Mouse (Mus musculus): ENCODE measurements at regions not wholly inside any gene's neighbourhood (a gene's known extent, or its start where the extent isn't known, plus 50 kb on each side); places are given as distances from the start of the nearest gene placed in this dataset.

DNA sequence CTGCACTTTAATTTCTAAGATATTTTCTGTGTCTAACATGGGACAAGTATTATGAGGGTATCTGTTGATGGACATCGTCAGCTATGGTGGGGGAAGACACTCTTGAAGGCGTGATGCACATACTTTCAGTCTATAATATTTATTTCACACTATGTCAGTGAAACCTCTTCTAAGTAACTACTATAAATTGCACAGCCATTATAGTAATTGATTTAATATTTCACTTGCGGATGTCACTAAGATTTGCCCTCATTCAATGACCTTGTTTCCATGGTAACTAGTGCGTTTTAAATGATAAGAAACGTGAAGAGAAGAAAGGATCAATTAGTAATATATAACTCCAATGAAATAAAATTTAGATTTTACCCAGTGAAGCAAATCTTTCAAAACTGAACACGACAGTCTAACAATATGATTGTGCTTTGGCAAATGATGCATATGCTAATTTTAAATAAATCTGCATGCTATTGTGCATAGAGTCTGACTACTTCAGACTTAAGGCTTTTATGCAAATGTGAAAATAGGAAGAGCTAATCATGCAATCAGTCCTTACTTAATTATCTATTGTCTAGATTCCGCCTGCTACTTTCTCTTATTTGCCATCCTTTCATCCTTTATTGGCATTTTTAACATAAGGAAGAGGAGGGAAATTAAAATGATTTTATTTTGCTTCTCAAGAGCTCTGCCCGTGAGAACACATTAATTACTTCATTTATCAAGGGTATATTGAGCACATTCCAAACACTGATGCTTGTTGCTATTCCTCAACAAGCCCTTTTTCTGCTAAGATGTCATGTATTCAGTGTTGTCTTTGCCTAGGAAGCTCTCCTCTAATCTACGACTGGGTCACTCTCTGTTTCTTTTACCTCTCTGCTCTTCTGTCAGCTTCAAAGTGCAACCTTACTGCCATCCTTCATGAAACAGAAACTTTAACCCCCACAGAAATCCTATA, 49.8 kb upstream of the 2610001J05Rik start:
- TF ChIP-seq CTCF (IDR thresholded peaks at IDR 0.05; ENCODE audit: low read depth) (no peak), EP300 (IDR thresholded peaks at IDR 0.05; ENCODE audit: low read depth) (no peak)

Measured in liver, postnatal 0 days (tissue).